ENCODE assay signal across 8 mouse cellular contexts in genomic region chr2:4401597-4402581, GRCm38 (mm10).
DNase-seq lines count a peak whose midpoint lies in the region; ATAC-seq and TF ChIP-seq lines count a peak whose summit lies in the region.

No protein-coding gene starts in this region.

- H3K9me3 ChIP-seq in hindbrain, embryonic 10.5 days, result 0 out of 2 replicates have a peak, but pooled peaks cover 3% of the 10 kb centered on the region
- H3K9me3 ChIP-seq in limb, embryonic 11.5 days (ENCODE audit: control insufficient read depth, low read length), result no peaks in the 10 kb centered on the region

- no peak for ATAC-seq in limb, embryonic 11.5 days (ENCODE audit: insufficient number of reproducible peaks, low FRiP score, low TSS enrichment, low read depth)

- no peaks in the 10 kb centered on the region for H3K36me3 ChIP-seq in hindbrain, embryonic 10.5 days
- no peaks in the 10 kb centered on the region for H3K36me3 ChIP-seq in limb, embryonic 11.5 days (ENCODE audit: control insufficient read depth, insufficient read depth, low read length)

- DNase-seq in adrenal gland, adult 2 months, result peak; percentile 27
- DNase-seq in adrenal gland, adult 18-20 months (ENCODE audit: low spot score in 2 of 2), result no peak
- DNase-seq in fibroblast of lung, adult 2 months (ENCODE audit: low read depth), result peak; percentile 31
- DNase-seq in hindbrain, embryonic 10.5 days (ENCODE audit: low spot score), result peak; percentile 86
- DNase-seq in limb, embryonic 11.5 days (ENCODE audit: low spot score), result peak; percentile 78
- DNase-seq in neural tube, embryonic 10.5 days (ENCODE audit: extremely low spot score, low spot score), result peak; percentile 77
- DNase-seq in T-cell, adult 2 months (ENCODE audit: low spot score), result no peak

- peak overlapping the region; percentile 9; the same call in 1 of the 2 replicates for H3K27ac ChIP-seq in bone marrow macrophage, adult 2 months (ENCODE audit: insufficient read depth, low read depth, low read length)
- peak overlapping the region; percentile 100 for H3K27ac ChIP-seq in hindbrain, embryonic 10.5 days
- peak overlapping the region; percentile 97 for H3K27ac ChIP-seq in limb, embryonic 11.5 days (replicated peaks; ENCODE audit: low read depth, low read length)

- H3K9ac ChIP-seq in limb, embryonic 11.5 days (ENCODE audit: low read length), result peak overlapping the region; percentile 92

- peak overlapping the region; percentile 81 for H3K4me2 ChIP-seq in limb, embryonic 11.5 days (ENCODE audit: low read depth, severe bottlenecking)

- H3K4me3 ChIP-seq in bone marrow macrophage, adult 2 months (ENCODE audit: insufficient read depth, low read length), result peak overlapping the region; percentile 65
- peak overlapping the region; percentile 89 for H3K4me3 ChIP-seq in hindbrain, embryonic 10.5 days
- H3K4me3 ChIP-seq in limb, embryonic 11.5 days (ENCODE audit: low read depth, low read length), result peak overlapping the region; percentile 54

- no peak for TF ChIP-seq CTCF in bone marrow macrophage, adult 2 months (IDR thresholded peaks at IDR 0.05; ENCODE audit: low read depth, low read length)

- no peak for TF ChIP-seq POLR2A in bone marrow macrophage, adult 2 months (IDR thresholded peaks at IDR 0.05; ENCODE audit: borderline replicate concordance, low read depth, low read length)

- WGBS in hindbrain, embryonic 10.5 days, result under 1% methylated on average over 28 of the region's 28 CpGs
- WGBS in limb, embryonic 11.5 days, result under 1% methylated on average over 28 of the region's 28 CpGs

- H3K4me1 ChIP-seq in bone marrow macrophage, adult 2 months (ENCODE audit: control insufficient read depth, insufficient read depth, low read length), result peaks cover 16% of the 10 kb centered on the region
- peaks cover 54% of the 10 kb centered on the region for H3K4me1 ChIP-seq in hindbrain, embryonic 10.5 days (replicated peaks)
- peaks cover 42% of the 10 kb centered on the region for H3K4me1 ChIP-seq in limb, embryonic 11.5 days (ENCODE audit: control insufficient read depth, insufficient read depth, low read length)

- H3K27me3 ChIP-seq in hindbrain, embryonic 10.5 days (ENCODE audit: insufficient read depth, poor library complexity, severe bottlenecking), result no peaks in the 10 kb centered on the region
- no peaks in the 10 kb centered on the region for H3K27me3 ChIP-seq in limb, embryonic 11.5 days (ENCODE audit: control insufficient read depth, insufficient read depth, low read length)

Comparison
In these comparisons a context has a peak if more than half of its experiments do, and no peak if none do; other contexts are left out.
1. DNase-seq: peak in adrenal gland, adult 2 months (single experiment), fibroblast of lung, adult 2 months (single experiment), hindbrain, embryonic 10.5 days (single experiment), limb, embryonic 11.5 days (single experiment) and neural tube, embryonic 10.5 days (single experiment); none in adrenal gland, adult 18-20 months (0 of 2) and T-cell, adult 2 months (single experiment).
2. H3K27ac ChIP-seq: peak in every context shown above with its lines; median percentile 100 in hindbrain, embryonic 10.5 days; 97 in limb, embryonic 11.5 days; 9 in bone marrow macrophage, adult 2 months.
3. Peak in every context shown above with its lines, with median percentiles within 50 percentile points of each other: H3K4me3 ChIP-seq.